Mouse (Mus musculus): Measurements from ENCODE around the gene Irf9. TPM values are rescaled to one million over a fixed set of nuclear protein-coding genes. Genes with fewer than 3 reads are reported as not detected.

The Irf9 gene
- total and polyA plus RNA-seq, 3 experiments, result 9.2 to 12.8 (median 9.6) TPM

GRCm38 (mm10) chr14:55637795-55638194, 34.4 kb downstream of the Irf9 start, which contains the start of gene Gm49378:
Gene Gm49378 (minus strand): TSS chr14:55637895.
- H3K36me3 ChIP-seq (replicated peaks in 1 of 2; ENCODE audit: control insufficient read depth in 1 of 2, insufficient read depth in 1 of 2, low read length in 1 of 2), result peaks cover 50 to 72% of the 10 kb centered on the region in 2 experiments
- TF ChIP-seq KAT2A (IDR thresholded peaks at IDR 0.05; ENCODE audit: insufficient replicate concordance, low read length), result no peak
- TF ChIP-seq CHD1 (IDR thresholded peaks at IDR 0.05; ENCODE audit: low read depth, low read length), result no peak
- no peak for TF ChIP-seq UBTF (IDR thresholded peaks at IDR 0.05; ENCODE audit: low read depth, low read length)
- no peak for TF ChIP-seq ETS1 (conservative IDR thresholded peaks at IDR 0.05; ENCODE audit: low read depth, low read length)
- no peak for TF ChIP-seq ZNF384 (IDR thresholded peaks at IDR 0.05; ENCODE audit: low read depth, low read length)
- TF ChIP-seq NELFE (IDR thresholded peaks at IDR 0.05; ENCODE audit: low read depth, low read length), result no peak
- no peak for TF ChIP-seq MAZ (IDR thresholded peaks at IDR 0.05; ENCODE audit: low read depth, low read length)
- no peak for TF ChIP-seq ELF1 (IDR thresholded peaks at IDR 0.05; ENCODE audit: low read depth, low read length)
- TF ChIP-seq PAX5 (IDR thresholded peaks at IDR 0.05; ENCODE audit: low read length), result no peak
- TF ChIP-seq POLR2A (IDR thresholded peaks at IDR 0.05; ENCODE audit: low read depth, low read length), result no peak
- TF ChIP-seq HCFC1 (IDR thresholded peaks at IDR 0.05; ENCODE audit: low read depth, low read length), result no peak
- TF ChIP-seq JUND (conservative IDR thresholded peaks at IDR 0.05; ENCODE audit: low read depth, low read length), result no peak
- no peak for TF ChIP-seq ZKSCAN1 (IDR thresholded peaks at IDR 0.05; ENCODE audit: borderline replicate concordance, low read depth, low read length)
- TF ChIP-seq USF1 (IDR thresholded peaks at IDR 0.05; ENCODE audit: low read depth, low read length), result no peak
- no peak for TF ChIP-seq USF2 (conservative IDR thresholded peaks at IDR 0.05; ENCODE audit: low read depth, low read length)
- no peak for TF ChIP-seq NRF1 (IDR thresholded peaks at IDR 0.05; ENCODE audit: low read depth, low read length)
- TF ChIP-seq GABPA (IDR thresholded peaks at IDR 0.05; ENCODE audit: insufficient replicate concordance, low read depth, low read length), result no peak
- no peak for TF ChIP-seq RAD21 (IDR thresholded peaks at IDR 0.05; ENCODE audit: low read depth, low read length)

GRCm38 (mm10) chr14:55640816-55641215, 37.4 kb downstream of the Irf9 start:
- dilution Hi-C loops (cut with MboI; ENCODE audit: extremely low pct_ligation_motif_present, extremely low pct_unique_long_range_greater_than_20kb, low sequenced_read_pairs) (no loop called here), in situ Hi-C loops (cut with MboI; ENCODE audit: low pct_ligation_motif_present, low pct_unique_long_range_greater_than_20kb, low sequenced_read_pairs) (no loop called here)
- Histone ChIP-seq H3K27ac (ENCODE audit: insufficient read depth, low read depth) (no peak overlapping the region), H3K79me2 (replicated peaks; ENCODE audit: control insufficient read depth, extremely low read depth, insufficient read depth, poor library complexity, severe bottlenecking) (peaks cover 38% of the 10 kb centered on the region), H3K36me3 (replicated peaks in 1 of 2; ENCODE audit: control insufficient read depth in 1 of 2, insufficient read depth in 1 of 2, low read length in 1 of 2) (peaks cover 36 to 57% of the 10 kb centered on the region in 2 experiments), H3K4me2 (ENCODE audit: insufficient read depth, low read depth, poor library complexity, severe bottlenecking) (no peak overlapping the region), H3K4me3 (replicated peaks in 1 of 3; ENCODE audit: low read depth in 2 of 3, low read length in 2 of 3, poor library complexity in 1 of 3) (no peak overlapping the region), H3K4me1 (ENCODE audit: control insufficient read depth in 1 of 2, insufficient read depth in 2 of 2) (peaks cover 4 to 44% of the 10 kb centered on the region in 2 experiments; a peak in 2 of 4 replicates), H3K27me3 (replicated peaks) (no peaks in the 10 kb centered on the region), H3K9me3 (replicated peaks; ENCODE audit: low read length) (no peaks in the 10 kb centered on the region), H3K9ac (ENCODE audit: insufficient read depth, low read depth) (no peak overlapping the region)
- DNase-seq (ENCODE audit: extremely low read depth), result no peak
- TF ChIP-seq IRF4 (IDR thresholded peaks at IDR 0.05; ENCODE audit: low read depth, low read length) (no peak), HCFC1 (IDR thresholded peaks at IDR 0.05; ENCODE audit: low read depth, low read length) (no peak)

More at GRCm38 (mm10) chr14:55637795-55638194, 34.4 kb downstream of the Irf9 start, which contains the start of gene Gm49378:
- H3K27ac ChIP-seq (ENCODE audit: insufficient read depth, low read depth), result no peak within 1 kb of the TSS
- no peak within 1 kb of the TSS for H3K4me3 ChIP-seq (replicated peaks in 1 of 3; ENCODE audit: low read depth in 2 of 3, low read length in 2 of 3, poor library complexity in 1 of 3)
- DNase-seq (ENCODE audit: extremely low read depth), result no peak
- dilution Hi-C loops (cut with MboI; ENCODE audit: extremely low pct_ligation_motif_present, extremely low pct_unique_long_range_greater_than_20kb, low sequenced_read_pairs), result no loop called here
- H3K27me3 ChIP-seq (replicated peaks), result no peaks in the 10 kb centered on the region
- H3K79me2 ChIP-seq (replicated peaks; ENCODE audit: control insufficient read depth, extremely low read depth, insufficient read depth, poor library complexity, severe bottlenecking), result peaks cover 27% of the 10 kb centered on the region
- in situ Hi-C loops (cut with MboI; ENCODE audit: low pct_ligation_motif_present, low pct_unique_long_range_greater_than_20kb, low sequenced_read_pairs), result no loop called here
- peaks cover 4 to 46% of the 10 kb centered on the region in 2 experiments; a peak in 3 of 4 replicates for H3K4me1 ChIP-seq (ENCODE audit: control insufficient read depth in 1 of 2, insufficient read depth in 2 of 2)
- H3K9ac ChIP-seq (ENCODE audit: insufficient read depth, low read depth), result no peak within 1 kb of the TSS
- H3K4me2 ChIP-seq (ENCODE audit: insufficient read depth, low read depth, poor library complexity, severe bottlenecking), result no peak within 1 kb of the TSS
- H3K9me3 ChIP-seq (replicated peaks; ENCODE audit: low read length), result no peaks in the 10 kb centered on the region

Measured in CH12.LX (cell line).